Mouse (Mus musculus) gastrocnemius, adult 2 months (tissue): ENCODE data around the gene Blvrb. TPM values are rescaled to one million over a fixed set of nuclear protein-coding genes. Genes with fewer than 3 reads are reported as not detected.

Experiments
- DNase-seq: peaks from one replicate; pipeline ENCODE4 v3.0.0; 2022
- H3K27ac ChIP-seq: fragments of 200-600 bp; 2 replicates; pipeline ENCODE4 v1.8.1; 2022; ENCODE audit warnings: mild to moderate bottlenecking
- H3K4me3 ChIP-seq: fragments of 200-600 bp; 2 replicates; pipeline ENCODE4 v1.8.1; 2022; ENCODE audit warnings: mild to moderate bottlenecking, moderate library complexity
- CTCF ChIP-seq: fragments of 200-600 bp; IDR thresholded peaks from 2 replicates; pipeline ENCODE4 v1.8.1; 2022; ENCODE audit warnings: antibody characterized with exemption, mild to moderate bottlenecking, moderate library complexity
- intact Hi-C: fragments of 180-260 bp; cut with DNase I; formaldehyde crosslinking; loops from one replicate; pipeline ENCODE4 v1.15.1; 2025
- total RNA-seq, 2 experiments: library from RNA; stranded (reverse); gene quantifications; 2 replicates each; pipeline ENCODE4 v1.2.3; 2021

Blvrb gene
- total RNA-seq, 2 experiments from 2014 or later = 8.9 to 15.8 TPM

DNA sequence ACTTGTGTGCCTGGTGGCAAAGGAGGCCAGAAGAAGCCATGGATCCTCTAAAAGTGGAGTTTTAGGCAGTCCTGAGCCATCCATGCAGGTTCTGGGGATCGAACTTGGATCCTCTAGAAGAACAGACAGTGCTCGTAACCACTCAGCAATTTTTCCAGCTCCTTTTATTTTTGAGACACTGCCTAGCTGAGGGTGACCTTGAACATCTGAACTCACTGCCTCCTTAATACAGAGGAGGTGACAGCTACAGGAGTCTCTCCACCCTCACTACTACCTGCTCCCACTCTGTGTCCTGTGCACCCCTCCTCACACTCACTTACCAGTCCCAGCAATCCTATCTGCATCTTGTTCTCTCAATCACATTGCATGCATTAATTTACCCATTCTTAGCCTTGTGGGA lies 27.8 kb downstream of the Blvrb start:
- Histone ChIP-seq H3K4me3 (peak overlapping the region; percentile 79), H3K27ac (peak overlapping the region; percentile 96)
- intact Hi-C loops = loop anchor here (5.0 kb wide), 1 partner anchor 52 kb away; no protein-coding TSS in a partner anchor
- TF ChIP-seq CTCF = no peak
- DNase-seq = no peak

GRCm38 (mm10) chr7:27476098-27476635 lies 28.4 kb downstream of the Blvrb start:
- intact Hi-C loops = loop anchor here (5.0 kb wide), 1 partner anchor 51 kb away; no protein-coding TSS in a partner anchor
- peak overlapping the region; percentile 96 for H3K27ac ChIP-seq
- TF ChIP-seq CTCF = no peak
- no peak for DNase-seq
- no peak overlapping the region for H3K4me3 ChIP-seq

GRCm38 (mm10) chr7:27478561-27478960 lies 30.8 kb downstream of the Blvrb start:
- Histone ChIP-seq H3K4me3 (no peak overlapping the region), H3K27ac (no peak overlapping the region)
- DNase-seq = no peak
- intact Hi-C loops = loop anchor here (5.0 kb wide), 1 partner anchor 49 kb away; no protein-coding TSS in a partner anchor
- no peak for TF ChIP-seq CTCF

DNA sequence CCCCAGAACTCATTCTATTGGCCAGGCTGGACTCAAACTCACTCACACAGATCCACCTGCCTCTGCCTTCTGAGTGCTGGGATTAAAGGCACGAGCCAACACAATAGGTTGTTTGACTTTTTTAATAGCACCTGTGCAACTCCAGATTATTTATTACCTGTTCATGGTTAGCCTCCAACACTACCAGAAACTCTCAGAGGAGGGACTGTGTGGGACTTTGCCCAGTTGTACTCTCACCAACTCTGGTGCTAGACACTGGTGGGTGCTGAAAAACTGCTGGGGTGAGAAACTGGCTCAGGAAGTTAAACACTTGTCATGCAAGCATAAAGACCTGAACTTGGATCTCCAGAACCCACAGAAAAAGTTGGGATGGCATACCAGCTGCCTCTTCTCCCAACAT lies 32.0 kb downstream of the Blvrb start:
- no peak overlapping the region for H3K4me3 ChIP-seq
- no peak for DNase-seq
- intact Hi-C loops = loop anchor here (5.0 kb wide), 1 partner anchor 48 kb away; no protein-coding TSS in a partner anchor
- peak overlapping the region; percentile 28; the same call in 1 of the 2 replicates for H3K27ac ChIP-seq
- no peak for TF ChIP-seq CTCF

DNA sequence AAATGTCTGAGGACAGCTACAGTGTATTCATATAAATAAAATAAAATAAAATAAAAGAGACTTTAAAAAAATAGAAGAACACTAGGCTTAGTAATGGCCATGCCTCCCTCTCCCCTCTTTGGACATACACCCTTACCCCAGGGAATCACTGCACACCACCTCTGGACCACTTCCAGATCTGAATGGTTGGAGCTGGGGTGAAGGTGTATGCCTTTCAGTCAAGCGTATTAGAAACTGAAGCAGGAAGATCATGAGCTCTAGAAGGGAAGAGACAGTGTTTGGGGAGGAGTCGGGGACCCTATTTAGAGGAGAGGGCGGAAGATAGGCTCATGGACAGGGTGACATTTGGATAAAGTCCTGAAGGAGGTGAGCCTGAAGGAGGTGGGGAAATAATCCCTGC lies 32.7 kb downstream of the Blvrb start:
- no peak for DNase-seq
- H3K27ac ChIP-seq = peak overlapping the region; percentile 91
- H3K4me3 ChIP-seq = peak overlapping the region; percentile 65
- no peak for TF ChIP-seq CTCF
- intact Hi-C loops = no loop called here

DNA sequence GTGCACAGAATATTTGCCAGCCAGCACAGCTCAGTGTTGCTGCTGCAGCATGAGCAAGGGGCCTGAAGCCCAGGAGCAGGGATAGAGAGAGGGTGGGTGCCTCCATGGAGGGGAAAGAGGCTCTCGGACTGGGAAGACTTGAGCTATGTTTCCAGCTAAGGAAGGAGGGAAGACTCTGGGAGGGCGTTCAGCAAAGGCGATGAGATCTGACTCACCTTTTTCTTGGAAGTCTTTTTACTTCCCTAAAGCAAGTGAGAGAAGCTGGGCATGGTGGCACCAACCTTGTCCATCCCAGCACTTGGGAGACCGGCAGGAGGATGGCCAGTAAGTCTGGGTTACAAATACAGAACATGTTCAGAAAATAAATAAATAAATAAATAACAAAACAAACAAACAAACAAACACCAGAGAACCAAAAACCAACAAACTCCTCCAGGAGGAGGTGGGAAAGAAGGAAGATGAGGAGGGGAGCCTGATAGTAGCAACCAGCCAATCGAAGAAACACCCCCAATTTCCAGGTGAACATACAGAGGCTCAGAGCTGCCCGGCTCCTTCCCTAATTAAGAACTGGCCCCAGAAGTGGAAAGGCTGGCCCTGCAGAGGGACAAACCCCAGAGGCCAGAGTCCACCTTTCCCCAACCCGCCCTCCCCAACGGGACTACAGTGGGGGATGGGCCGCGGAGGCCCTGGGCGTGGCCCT lies 33.3 kb downstream of the Blvrb start:
- DNase-seq = no peak
- intact Hi-C loops = no loop called here
- no peak for TF ChIP-seq CTCF
- H3K4me3 ChIP-seq = peak overlapping the region; percentile 65
- H3K27ac ChIP-seq = peak overlapping the region; percentile 91

GRCm38 (mm10) chr7:27481627-27481969 lies 33.8 kb downstream of the Blvrb start:
- DNase-seq = peak; percentile 98
- TF ChIP-seq CTCF = no peak
- Histone ChIP-seq H3K27ac (peak overlapping the region; percentile 91), H3K4me3 (peak overlapping the region; percentile 65)
- intact Hi-C loops = no loop called here

- DNase-seq = no peak
- intact Hi-C loops = no loop called here
- no peak overlapping the region for H3K27ac ChIP-seq
- H3K4me3 ChIP-seq = no peak overlapping the region
- no peak for TF ChIP-seq CTCF
These were observed 36.1 kb downstream of the Blvrb start for GRCm38 (mm10) chr7:27483860-27484259.

DNA sequence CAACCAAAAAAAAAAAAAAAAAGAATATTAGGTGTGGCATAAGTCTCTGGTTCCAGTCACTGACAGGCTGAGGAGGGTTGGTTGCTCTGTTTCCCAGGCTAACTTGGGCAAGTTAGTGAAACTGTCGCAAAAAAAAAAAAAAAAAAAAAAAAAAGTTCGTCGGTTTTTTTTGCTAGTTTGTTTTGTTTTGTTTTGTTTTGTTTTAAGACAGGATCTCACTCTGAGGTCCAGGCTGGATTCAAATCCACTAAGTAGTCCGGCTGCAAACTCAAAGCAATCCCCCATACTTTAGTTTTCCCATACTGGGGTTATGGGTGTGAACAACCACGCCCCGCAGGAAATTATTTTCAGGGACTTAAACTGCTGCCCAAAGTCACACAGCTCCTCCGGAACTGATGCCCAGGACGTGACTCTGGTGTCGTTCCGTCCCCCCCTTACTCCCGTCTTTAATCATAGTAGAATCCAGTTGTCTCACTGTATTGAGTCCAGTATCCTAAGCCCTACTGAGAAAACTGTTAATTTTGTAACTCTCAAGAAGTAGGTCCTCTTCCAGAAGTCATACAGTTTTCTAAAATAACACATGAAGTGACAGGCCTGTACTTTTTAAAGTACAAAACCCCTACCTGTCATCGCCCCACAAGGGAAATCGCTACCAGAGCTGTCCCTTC lies 38.5 kb downstream of the Blvrb start:
- Histone ChIP-seq H3K4me3 (peak overlapping the region; percentile 91), H3K27ac (peak overlapping the region; percentile 98)
- TF ChIP-seq CTCF = no peak
- peak; percentile 54 for DNase-seq
- intact Hi-C loops = no loop called here

- TF ChIP-seq CTCF = peak; percentile 84
- peak; percentile 100 for DNase-seq
- intact Hi-C loops = no loop called here
- H3K4me3 ChIP-seq = peak within 1 kb of the TSS; percentile 91
- H3K27ac ChIP-seq = peak within 1 kb of the TSS; percentile 98
These were observed 39.3 kb downstream of the Blvrb start, which contains the start of gene Sertad1 for GRCm38 (mm10) chr7:27486770-27487697. Sertad1 (plus strand) TSS chr7:27486910.

GRCm38 (mm10) chr7:27487740-27488268 lies 40.0 kb downstream of the Blvrb start:
- peak overlapping the region; percentile 91 for H3K4me3 ChIP-seq
- no peak for TF ChIP-seq CTCF
- peak; percentile 78 for DNase-seq
- peak overlapping the region; percentile 98 for H3K27ac ChIP-seq
- intact Hi-C loops = no loop called here

- Histone ChIP-seq H3K27ac (peak overlapping the region; percentile 98), H3K4me3 (peak overlapping the region; percentile 71)
- TF ChIP-seq CTCF = no peak
- intact Hi-C loops = no loop called here
- DNase-seq = no peak
These were observed 41.6 kb downstream of the Blvrb start for GRCm38 (mm10) chr7:27489270-27489869.
